Comparison of ENCODE assay signal across 12 mouse cellular contexts in genomic region chr6:134094066-134094465, GRCm38 (mm10).
"Had no signal": no experiment of that assay in that cellular context is flagged by ENCODE, and none has a peak within 500 bp of the region (broad histone marks: within the 10 kb centered on the region; RNA-seq: fewer than 3 reads in every experiment).

No protein-coding gene starts in this region.

- DNase-seq: left cerebral cortex, postnatal 4 days; liver; liver, embryonic 13.5 days; liver, postnatal 0 days; lung, adult 18-20 months; lung, adult 2 months; lung, embryonic 14.5 days; lung, postnatal 10 days; lung, postnatal 14 days; lung, postnatal 36 days; lung, postnatal 4 days; midbrain, embryonic 14.5 days had no signal
